Mouse (Mus musculus) lung, postnatal 0 days (tissue): Measurements from ENCODE around the gene Prrxl1. TPM values are rescaled to one million over a fixed set of nuclear protein-coding genes. Genes with fewer than 3 reads are reported as not detected.

Experiments
- ATAC-seq: fragments of 200-750 bp; cut with Nextera tagmentation; 2 replicates; pipeline ENCODE4 v1.8.0; 2017; ENCODE audit warnings: moderate library complexity
- DNase-seq: peaks from one replicate; pipeline ENCODE4 v3.0.0-alpha.2; 2016; ENCODE audit warnings: low spot score
- H3K27ac ChIP-seq: fragments of 300-500 bp; sonication (generic); 2 replicates; pipeline ENCODE4 v1.5.1; 2014; ENCODE audit warnings: antibody characterized with exemption, mild to moderate bottlenecking, low read length, mixed read lengths
- H3K27me3 ChIP-seq: fragments of 300-500 bp; sonication (generic); replicated peaks from 2 replicates; pipeline ENCODE4 v1.6.1; 2014; ENCODE audit warnings: low read length, mixed read lengths; ENCODE audit not compliant: insufficient read depth
- H3K36me3 ChIP-seq: fragments of 300-500 bp; sonication (generic); 2 replicates; pipeline ENCODE4 v1.6.1; 2014; ENCODE audit warnings: low read length, mixed read lengths; ENCODE audit not compliant: insufficient read depth
- H3K4me1 ChIP-seq: fragments of 300-500 bp; sonication (generic); 2 replicates; pipeline ENCODE4 v1.6.1; 2014; ENCODE audit warnings: antibody characterized with exemption, low read depth, low read length, mixed read lengths; ENCODE audit not compliant: insufficient read depth
- H3K4me2 ChIP-seq: fragments of 300-500 bp; sonication (generic); replicated peaks from 2 replicates; pipeline ENCODE4 v1.6.1; 2014; ENCODE audit warnings: low read depth, mild to moderate bottlenecking, low read length, moderate library complexity, mixed read lengths
- H3K4me3 ChIP-seq: fragments of 300-500 bp; sonication (generic); 2 replicates; pipeline ENCODE4 v1.5.1; 2014; ENCODE audit warnings: low read depth, low read length
- H3K9ac ChIP-seq: fragments of 300-500 bp; sonication (generic); replicated peaks from 2 replicates; pipeline ENCODE4 v1.6.1; 2014; ENCODE audit warnings: low read depth, mild to moderate bottlenecking
- H3K9me3 ChIP-seq: fragments of 300-500 bp; sonication (generic); 2 replicates; pipeline ENCODE4 v1.6.1; 2016; ENCODE audit warnings: low read length, mixed read lengths
- CTCF ChIP-seq: IDR thresholded peaks from 2 replicates; pipeline ENCODE4 v1.5.1; 2016; ENCODE audit warnings: antibody characterized with exemption, mild to moderate bottlenecking
- EP300 ChIP-seq: IDR thresholded peaks from 2 replicates; pipeline ENCODE4 v1.6.1; 2016; ENCODE audit warnings: antibody characterized with exemption, mild to moderate bottlenecking, control low read depth
- WGBS: fragments of 180-500 bp; shearing (Covaris S2); extraction: QIAGEN DNeasy Blood & Tissue Kit; methylation state at CpG from one replicate; pipeline ENCODE4 v1.1.7; 2014; 5-methylcytosine and 5-hydroxymethylcytosine counted together
- polyA plus RNA-seq: library from polyadenylated mRNA; unstranded; fragments of >200 nt; fragmentation: Nextera tagmentation; extraction: Ambion mirVana; gene quantifications from 2 replicates; pipeline ENCODE4 v1.2.1, GENCODE M21; 2015

Gene Prrxl1
- polyA plus RNA-seq, 1 experiment from 2014 or later, result 0.25 TPM

GRCm38 (mm10) chr14:32598437-32599219 is 579 bp upstream of the Prrxl1 start:
- ATAC-seq, result no peak
- no peak overlapping the region for H3K4me2 ChIP-seq
- no peaks in the 10 kb centered on the region for H3K4me1 ChIP-seq
- H3K9ac ChIP-seq, result no peak overlapping the region
- no peaks in the 10 kb centered on the region for H3K36me3 ChIP-seq
- no peak for DNase-seq
- TF ChIP-seq CTCF (no peak), EP300 (no peak)
- no peaks in the 10 kb centered on the region for H3K9me3 ChIP-seq
- WGBS, result 11% methylated on average over 23 of the region's 23 CpGs
- H3K4me3 ChIP-seq, result no peak overlapping the region
- no peak overlapping the region for H3K27ac ChIP-seq
- peaks cover 45% of the 10 kb centered on the region for H3K27me3 ChIP-seq

- 4% methylated on average over 15 of the region's 16 CpGs for WGBS
- TF ChIP-seq CTCF (no peak), EP300 (no peak)
- Histone ChIP-seq H3K9ac (no peak overlapping the region), H3K4me3 (no peak overlapping the region), H3K36me3 (no peaks in the 10 kb centered on the region), H3K4me2 (no peak overlapping the region), H3K4me1 (no peaks in the 10 kb centered on the region), H3K27ac (no peak overlapping the region), H3K9me3 (no peaks in the 10 kb centered on the region), H3K27me3 (peaks cover 41% of the 10 kb centered on the region)
- no peak for DNase-seq
- ATAC-seq, result no peak
Measured at GRCm38 (mm10) chr14:32600110-32600509, 903 bp downstream of the Prrxl1 start.

DNA sequence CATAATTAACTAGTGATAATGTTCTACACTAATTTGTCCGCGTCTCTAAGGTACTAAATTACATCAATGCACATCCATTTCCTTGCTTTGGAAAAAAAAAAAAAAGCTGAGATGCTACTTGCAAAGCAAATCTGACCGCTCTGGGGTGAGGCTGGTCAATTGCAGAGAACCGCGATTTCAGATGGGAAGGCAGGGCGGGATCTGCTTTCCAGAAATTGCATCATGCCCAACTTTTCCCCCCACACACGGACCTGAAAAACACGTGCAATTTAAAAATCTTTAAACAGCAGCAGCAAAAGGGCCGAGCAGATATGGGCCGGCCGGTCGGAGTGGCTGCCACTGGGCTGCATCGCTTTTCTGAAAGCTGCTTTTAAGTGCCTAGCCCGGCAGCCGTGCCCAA is 6.3 kb downstream of the Prrxl1 start:
- TF ChIP-seq EP300, result no peak
- Histone ChIP-seq H3K27me3 (peaks cover 1% of the 10 kb centered on the region), H3K4me1 (no peaks in the 10 kb centered on the region), H3K9me3 (no peaks in the 10 kb centered on the region), H3K27ac (no peak overlapping the region), H3K9ac (no peak overlapping the region), H3K36me3 (no peaks in the 10 kb centered on the region), H3K4me3 (no peak overlapping the region), H3K4me2 (no peak overlapping the region)
- ATAC-seq, result no peak
- DNase-seq, result no peak
- 60% methylated on average over 15 of the region's 15 CpGs for WGBS

- 57% methylated on average over 8 of the region's 8 CpGs for WGBS
- no peaks in the 10 kb centered on the region for H3K9me3 ChIP-seq
- H3K36me3 ChIP-seq, result no peaks in the 10 kb centered on the region
- ATAC-seq, result no peak
- H3K27ac ChIP-seq, result no peak overlapping the region
- H3K4me2 ChIP-seq, result no peak overlapping the region
- no peak overlapping the region for H3K4me3 ChIP-seq
- no peak for DNase-seq
- no peaks in the 10 kb centered on the region for H3K4me1 ChIP-seq
- no peaks in the 10 kb centered on the region for H3K27me3 ChIP-seq
- no peak for TF ChIP-seq CTCF
- no peak overlapping the region for H3K9ac ChIP-seq
Measured at GRCm38 (mm10) chr14:32606316-32606715, 7.1 kb downstream of the Prrxl1 start.

DNA sequence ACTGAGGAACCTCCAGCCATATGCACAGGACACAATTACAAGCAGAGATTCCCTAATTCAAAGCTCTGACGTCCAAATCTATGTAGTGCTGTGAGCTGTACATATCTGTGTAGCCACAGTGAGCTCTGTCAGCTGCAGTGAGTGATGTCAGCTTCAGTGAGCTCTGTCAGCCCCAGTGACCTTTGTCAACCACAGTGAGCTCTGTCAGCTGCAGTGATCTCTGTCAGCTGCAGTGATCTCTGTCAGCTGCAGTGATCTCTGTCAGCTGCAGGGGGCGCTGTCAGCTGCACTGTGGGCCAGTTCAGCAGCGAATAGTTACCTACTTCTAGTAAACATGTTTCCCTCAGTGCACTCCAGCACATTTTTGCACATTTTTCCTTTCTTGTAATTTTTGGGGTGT is 10.2 kb downstream of the Prrxl1 start:
- Histone ChIP-seq H3K9ac (no peak overlapping the region), H3K27ac (no peak overlapping the region), H3K9me3 (no peaks in the 10 kb centered on the region), H3K27me3 (no peaks in the 10 kb centered on the region), H3K4me3 (no peak overlapping the region), H3K4me2 (no peak overlapping the region), H3K4me1 (no peaks in the 10 kb centered on the region), H3K36me3 (no peaks in the 10 kb centered on the region)
- DNase-seq (peak; percentile 32), ATAC-seq (no peak)
- TF ChIP-seq CTCF (peak; percentile 69), EP300 (no peak)
- 14% methylated on average over 3 of the region's 3 CpGs for whole genome bisulfite sequencing

- Histone ChIP-seq H3K4me3 (no peak overlapping the region), H3K9ac (no peak overlapping the region), H3K9me3 (no peaks in the 10 kb centered on the region), H3K36me3 (no peaks in the 10 kb centered on the region), H3K4me1 (no peaks in the 10 kb centered on the region), H3K4me2 (no peak overlapping the region), H3K27me3 (no peaks in the 10 kb centered on the region), H3K27ac (no peak overlapping the region)
- ATAC-seq (no peak), DNase-seq (no peak)
- TF ChIP-seq EP300, result no peak
- no peak for TF ChIP-seq CTCF
- 79% methylated on average over 5 of the region's 5 CpGs for WGBS
Measured at GRCm38 (mm10) chr14:32617253-32617652, 18.0 kb downstream of the Prrxl1 start.
